Mouse (Mus musculus) brain, embryonic 14.5 days (tissue): ENCODE data around the gene Ift43.

Experiments used
- CTCF ChIP-seq: fragments of 200-500 bp; IDR thresholded peaks from 2 replicates; pipeline ENCODE4 v1.5.1; 2012; ENCODE audit warnings: inconsistent platforms, mild to moderate bottlenecking, moderate library complexity, borderline replicate concordance; ENCODE audit not compliant: insufficient read depth, insufficient read length; ENCODE audit errors: extremely low read depth
- POLR2A ChIP-seq: fragments of 200-500 bp; IDR thresholded peaks from 2 replicates; pipeline ENCODE4 v1.6.1; 2012; ENCODE audit warnings: mild to moderate bottlenecking, inconsistent platforms, borderline replicate concordance; ENCODE audit not compliant: poor library complexity, insufficient read depth, insufficient read length, severe bottlenecking; ENCODE audit errors: extremely low read depth

DNA sequence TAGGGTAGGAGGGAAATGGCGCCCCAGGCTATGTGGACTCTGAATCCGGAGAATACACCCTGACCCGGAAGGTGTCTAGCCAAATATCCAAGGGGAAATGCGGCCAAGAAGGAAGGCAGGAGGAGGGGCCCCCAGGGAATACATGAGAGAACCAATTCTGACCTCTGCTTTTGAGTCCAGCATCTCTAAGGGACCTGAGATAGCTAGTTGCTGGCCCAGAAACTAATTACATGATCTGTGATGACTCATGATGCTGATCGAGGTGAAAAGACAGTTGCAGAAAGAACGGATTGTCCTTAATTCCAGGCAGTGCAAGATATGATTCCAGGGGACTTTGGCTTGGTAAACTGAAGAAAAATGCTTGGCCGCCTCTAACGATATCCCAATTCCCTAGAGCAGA, 25.4 kb upstream of the Ift43 start:
- TF ChIP-seq CTCF (no peak), POLR2A (no peak)
